Mouse (Mus musculus): Measurements from ENCODE around the gene Fmod. TPM values are rescaled to one million over a fixed set of nuclear protein-coding genes. Genes with fewer than 3 reads are reported as not detected.

Fmod gene
- polyA plus RNA-seq, 1 experiment from 2014 or later: 44.2 TPM

DNA sequence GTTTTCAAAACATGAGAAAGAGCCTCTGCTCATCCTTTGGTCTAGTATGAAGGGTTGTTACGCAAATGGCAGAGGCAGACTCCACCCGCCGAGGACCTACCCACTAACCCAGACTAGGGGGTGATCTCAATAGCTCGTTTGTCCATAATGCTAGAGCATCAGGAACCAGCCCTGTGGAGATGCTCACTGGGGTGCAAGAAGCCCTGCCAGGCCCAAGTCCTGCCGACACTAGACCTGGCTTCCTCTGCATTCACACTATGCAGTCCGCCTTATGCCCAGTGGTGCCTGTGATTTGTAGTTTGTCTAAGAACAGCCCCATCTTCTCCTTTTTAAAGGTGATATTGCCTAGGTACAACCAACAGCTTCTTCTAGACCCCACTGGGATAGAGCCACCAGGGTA, 10.4 kb downstream of the Fmod start:
- WGBS: 80% methylated on average over 6 of the region's 6 CpGs
- no peak overlapping the region for H3K9ac ChIP-seq (ENCODE audit: low read depth, low read length)
- 0 out of 2 replicates have a peak, but pooled peaks cover under 1% of the 10 kb centered on the region for H3K4me1 ChIP-seq (ENCODE audit: control insufficient read depth, insufficient read depth, low read length)
- no peaks in the 10 kb centered on the region for H3K27me3 ChIP-seq (replicated peaks; ENCODE audit: control insufficient read depth, insufficient read depth, low read length)
- no peaks in the 10 kb centered on the region for H3K36me3 ChIP-seq (ENCODE audit: control insufficient read depth, insufficient read depth, low read length)
- no peak overlapping the region for H3K27ac ChIP-seq (replicated peaks; ENCODE audit: low read depth, low read length)
- ATAC-seq (ENCODE audit: low read depth) (no peak), DNase-seq (ENCODE audit: low spot score) (no peak)
- H3K4me3 ChIP-seq (ENCODE audit: low read depth, low read length): no peak overlapping the region
- H3K4me2 ChIP-seq (ENCODE audit: low read depth, low read length): no peak overlapping the region
- no peaks in the 10 kb centered on the region for H3K9me3 ChIP-seq (ENCODE audit: control insufficient read depth, low read length)

DNA sequence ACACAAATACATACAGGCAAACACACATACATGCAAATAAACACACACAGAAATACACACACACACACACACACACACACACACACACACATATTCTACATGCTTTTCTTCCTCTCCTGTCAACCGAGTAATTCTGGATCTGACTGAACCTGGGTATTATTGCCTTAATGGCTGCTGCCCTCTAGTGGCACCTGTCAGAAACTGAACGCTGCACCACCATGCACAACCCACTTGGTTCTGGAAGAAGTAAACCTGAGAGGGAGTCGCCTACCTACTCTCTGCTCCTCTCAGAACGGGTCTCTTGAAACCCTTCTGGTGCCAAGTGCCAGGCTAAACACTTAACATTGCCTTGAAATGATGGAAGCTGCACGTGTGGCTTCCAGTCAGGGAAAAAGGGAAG, 11.7 kb downstream of the Fmod start:
- Histone ChIP-seq H3K4me3 (ENCODE audit: low read depth, low read length) (no peak overlapping the region), H3K27me3 (replicated peaks; ENCODE audit: control insufficient read depth, insufficient read depth, low read length) (no peaks in the 10 kb centered on the region), H3K4me1 (ENCODE audit: control insufficient read depth, insufficient read depth, low read length) (no peaks in the 10 kb centered on the region), H3K9me3 (ENCODE audit: control insufficient read depth, low read length) (no peaks in the 10 kb centered on the region), H3K9ac (ENCODE audit: low read depth, low read length) (no peak overlapping the region), H3K4me2 (ENCODE audit: low read depth, low read length) (no peak overlapping the region), H3K27ac (replicated peaks; ENCODE audit: low read depth, low read length) (no peak overlapping the region), H3K36me3 (ENCODE audit: control insufficient read depth, insufficient read depth, low read length) (no peaks in the 10 kb centered on the region)
- ATAC-seq (ENCODE audit: low read depth): peak; percentile 62
- DNase-seq (ENCODE audit: low spot score): peak; percentile 87
- WGBS: 4% methylated on average over 5 of the region's 5 CpGs

DNA sequence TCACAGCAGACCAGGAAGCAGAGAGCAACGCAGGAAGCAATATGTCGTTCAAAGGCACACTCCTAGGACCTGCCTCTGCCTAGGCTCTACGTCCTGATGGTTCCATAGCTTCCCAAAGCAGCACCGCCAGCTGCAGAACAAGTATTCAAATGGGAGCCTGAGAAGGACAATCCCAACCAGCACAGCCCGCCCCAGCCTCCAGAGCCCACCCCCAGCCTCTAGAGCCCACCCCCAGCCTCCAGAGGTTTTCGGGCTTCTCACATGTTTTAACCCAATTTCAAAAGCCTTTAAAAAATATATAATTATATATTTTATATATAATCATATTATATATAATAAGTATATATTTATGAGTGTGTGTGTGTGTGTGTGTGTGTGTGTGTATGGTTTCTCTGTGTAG, 12.5 kb downstream of the Fmod start:
- no peaks in the 10 kb centered on the region for H3K9me3 ChIP-seq (ENCODE audit: control insufficient read depth, low read length)
- H3K9ac ChIP-seq (ENCODE audit: low read depth, low read length): no peak overlapping the region
- 70% methylated on average over 6 of the region's 6 CpGs for WGBS
- H3K4me1 ChIP-seq (ENCODE audit: control insufficient read depth, insufficient read depth, low read length): no peaks in the 10 kb centered on the region
- ATAC-seq (ENCODE audit: low read depth): no peak
- H3K4me2 ChIP-seq (ENCODE audit: low read depth, low read length): no peak overlapping the region
- no peak overlapping the region for H3K27ac ChIP-seq (replicated peaks; ENCODE audit: low read depth, low read length)
- no peaks in the 10 kb centered on the region for H3K27me3 ChIP-seq (replicated peaks; ENCODE audit: control insufficient read depth, insufficient read depth, low read length)
- no peak overlapping the region for H3K4me3 ChIP-seq (ENCODE audit: low read depth, low read length)
- H3K36me3 ChIP-seq (ENCODE audit: control insufficient read depth, insufficient read depth, low read length): no peaks in the 10 kb centered on the region
- no peak for DNase-seq (ENCODE audit: low spot score)

DNA sequence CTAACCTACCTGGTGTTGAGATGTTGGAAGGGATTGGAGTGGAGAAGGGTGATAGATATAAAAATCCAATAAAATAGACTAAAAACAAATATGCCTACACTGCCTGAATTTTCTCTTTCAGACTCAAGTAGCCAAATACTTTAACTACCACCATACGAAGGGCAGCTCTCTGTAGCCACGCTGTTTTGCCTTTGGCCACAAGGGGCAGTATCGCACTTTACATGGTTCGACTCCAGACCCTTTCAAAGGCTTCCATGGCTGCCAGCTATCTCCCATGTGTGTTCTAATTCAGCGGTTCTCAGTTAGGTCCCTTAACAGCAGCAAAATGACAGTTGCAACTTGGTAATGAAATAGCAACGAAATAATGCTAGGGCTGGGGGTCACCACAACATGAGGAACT, 16.2 kb downstream of the Fmod start:
- H3K36me3 ChIP-seq (ENCODE audit: control insufficient read depth, insufficient read depth, low read length): no peaks in the 10 kb centered on the region
- H3K9me3 ChIP-seq (ENCODE audit: control insufficient read depth, low read length): no peaks in the 10 kb centered on the region
- no peaks in the 10 kb centered on the region for H3K4me1 ChIP-seq (ENCODE audit: control insufficient read depth, insufficient read depth, low read length)
- no peak overlapping the region for H3K4me3 ChIP-seq (ENCODE audit: low read depth, low read length)
- H3K9ac ChIP-seq (ENCODE audit: low read depth, low read length): no peak overlapping the region
- peak; percentile 88 for DNase-seq (ENCODE audit: low spot score)
- H3K27ac ChIP-seq (replicated peaks; ENCODE audit: low read depth, low read length): no peak overlapping the region
- no peak overlapping the region for H3K4me2 ChIP-seq (ENCODE audit: low read depth, low read length)
- no peaks in the 10 kb centered on the region for H3K27me3 ChIP-seq (replicated peaks; ENCODE audit: control insufficient read depth, insufficient read depth, low read length)
- ATAC-seq (ENCODE audit: low read depth): peak; percentile 63
- WGBS: 8% methylated on average over 6 of the region's 6 CpGs

DNA sequence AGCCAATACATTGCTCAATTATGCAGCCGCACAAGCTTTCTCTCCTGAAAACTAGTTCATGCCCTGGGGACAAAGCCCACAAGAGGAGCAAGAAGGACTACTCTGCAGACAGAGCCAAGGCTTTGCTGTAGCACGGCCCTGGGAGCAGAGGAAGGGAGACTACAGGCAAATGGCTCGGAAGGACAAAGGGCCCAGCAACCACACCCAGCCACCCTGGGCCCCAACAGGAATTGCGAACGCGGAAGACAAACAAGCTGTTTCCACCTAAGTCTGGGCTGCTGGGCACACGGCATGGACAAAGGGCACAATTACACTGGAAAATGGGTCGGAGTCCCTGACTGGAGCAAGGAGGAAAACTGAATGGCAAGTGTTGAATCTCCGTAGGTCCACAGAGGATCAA, 18.0 kb downstream of the Fmod start:
- DNase-seq (ENCODE audit: low spot score) (no peak), ATAC-seq (ENCODE audit: low read depth) (no peak)
- no peaks in the 10 kb centered on the region for H3K27me3 ChIP-seq (replicated peaks; ENCODE audit: control insufficient read depth, insufficient read depth, low read length)
- H3K4me2 ChIP-seq (ENCODE audit: low read depth, low read length): no peak overlapping the region
- H3K9ac ChIP-seq (ENCODE audit: low read depth, low read length): no peak overlapping the region
- H3K27ac ChIP-seq (replicated peaks; ENCODE audit: low read depth, low read length): no peak overlapping the region
- WGBS: 75% methylated on average over 9 of the region's 9 CpGs
- H3K4me1 ChIP-seq (ENCODE audit: control insufficient read depth, insufficient read depth, low read length): peaks cover 5% of the 10 kb centered on the region
- H3K9me3 ChIP-seq (ENCODE audit: control insufficient read depth, low read length): no peaks in the 10 kb centered on the region
- no peak overlapping the region for H3K4me3 ChIP-seq (ENCODE audit: low read depth, low read length)
- no peaks in the 10 kb centered on the region for H3K36me3 ChIP-seq (ENCODE audit: control insufficient read depth, insufficient read depth, low read length)

DNA sequence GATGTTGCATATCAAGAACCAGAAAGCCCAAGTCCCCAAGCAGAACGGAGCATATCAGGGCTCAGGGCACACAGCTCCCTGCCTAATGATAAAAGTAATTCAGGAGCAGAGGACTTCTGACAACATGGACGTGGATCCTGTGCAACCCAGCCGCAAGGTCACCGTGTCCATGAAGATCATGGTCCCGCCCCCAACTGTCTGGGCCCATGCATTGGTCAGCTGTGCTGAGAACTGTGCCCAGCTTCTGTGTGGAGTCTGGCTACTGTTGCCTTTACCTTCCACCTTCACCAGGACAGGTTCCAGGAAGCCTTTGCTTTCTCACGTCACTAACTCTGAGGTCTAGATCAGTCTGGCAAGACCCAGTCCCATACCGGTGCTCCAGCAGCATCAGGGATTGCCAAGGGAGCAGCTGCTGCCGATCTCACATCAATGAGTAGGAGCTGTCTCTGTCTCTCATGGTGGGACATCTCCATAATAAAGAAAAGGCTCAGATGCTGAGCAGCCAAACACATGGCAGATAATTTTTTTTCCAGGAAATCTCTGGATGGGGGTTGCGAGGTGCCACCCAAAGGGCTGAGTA, 18.7 kb downstream of the Fmod start:
- H3K9ac ChIP-seq (ENCODE audit: low read depth, low read length): no peak overlapping the region
- H3K4me2 ChIP-seq (ENCODE audit: low read depth, low read length): no peak overlapping the region
- no peaks in the 10 kb centered on the region for H3K27me3 ChIP-seq (replicated peaks; ENCODE audit: control insufficient read depth, insufficient read depth, low read length)
- H3K4me3 ChIP-seq (ENCODE audit: low read depth, low read length): no peak overlapping the region
- WGBS: 89% methylated on average over 9 of the region's 9 CpGs
- no peak for ATAC-seq (ENCODE audit: low read depth)
- H3K9me3 ChIP-seq (ENCODE audit: control insufficient read depth, low read length): no peaks in the 10 kb centered on the region
- no peak overlapping the region for H3K27ac ChIP-seq (replicated peaks; ENCODE audit: low read depth, low read length)
- DNase-seq (ENCODE audit: low spot score): no peak
- no peaks in the 10 kb centered on the region for H3K36me3 ChIP-seq (ENCODE audit: control insufficient read depth, insufficient read depth, low read length)
- peaks cover 11% of the 10 kb centered on the region for H3K4me1 ChIP-seq (ENCODE audit: control insufficient read depth, insufficient read depth, low read length)

DNA sequence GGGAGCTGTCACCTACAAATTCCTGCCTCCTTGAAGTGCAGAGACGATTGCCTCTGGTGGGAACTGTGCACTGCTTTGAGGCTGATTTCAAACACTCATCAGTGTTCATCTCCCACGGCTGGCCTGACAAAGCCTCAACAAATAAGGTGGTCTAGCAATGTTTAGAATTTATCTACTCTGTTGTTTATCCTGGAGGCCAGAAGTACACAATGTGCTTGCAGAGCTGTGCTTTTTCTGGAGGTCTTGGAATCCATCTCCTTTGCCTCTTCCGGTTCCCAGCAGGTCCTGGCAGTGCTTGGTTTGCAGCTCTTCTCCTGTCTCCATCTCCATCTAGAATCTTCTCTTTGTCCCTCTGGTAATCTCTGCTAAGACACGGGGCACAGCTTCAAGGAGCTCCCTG, 19.2 kb downstream of the Fmod start:
- DNase-seq (ENCODE audit: low spot score) (no peak), ATAC-seq (ENCODE audit: low read depth) (no peak)
- WGBS: 80% methylated on average over 4 of the region's 4 CpGs
- Histone ChIP-seq H3K27ac (replicated peaks; ENCODE audit: low read depth, low read length) (no peak overlapping the region), H3K27me3 (replicated peaks; ENCODE audit: control insufficient read depth, insufficient read depth, low read length) (no peaks in the 10 kb centered on the region), H3K9ac (ENCODE audit: low read depth, low read length) (no peak overlapping the region), H3K4me3 (ENCODE audit: low read depth, low read length) (no peak overlapping the region), H3K9me3 (ENCODE audit: control insufficient read depth, low read length) (no peaks in the 10 kb centered on the region), H3K4me2 (ENCODE audit: low read depth, low read length) (no peak overlapping the region), H3K4me1 (ENCODE audit: control insufficient read depth, insufficient read depth, low read length) (peaks cover 14% of the 10 kb centered on the region), H3K36me3 (ENCODE audit: control insufficient read depth, insufficient read depth, low read length) (no peaks in the 10 kb centered on the region)

DNA sequence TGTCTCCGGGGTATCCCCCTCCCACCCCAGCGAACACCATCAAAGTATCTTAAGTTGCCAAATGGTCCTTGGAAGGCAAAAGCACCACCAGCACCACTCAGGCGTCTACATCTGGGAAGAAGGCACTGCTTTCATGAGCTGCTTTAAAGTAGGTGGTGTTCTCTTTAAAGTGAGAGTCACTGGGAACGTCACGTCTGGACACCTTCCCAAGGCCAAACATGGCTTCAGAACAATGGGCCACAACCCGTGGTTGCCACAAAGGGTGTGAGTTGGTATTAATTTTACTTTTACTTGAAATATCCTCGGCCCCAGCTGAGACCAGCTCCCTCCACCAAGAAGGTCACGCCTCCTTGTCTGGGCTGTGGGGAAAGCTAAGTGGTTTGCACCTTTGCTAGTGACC, 20.7 kb downstream of the Fmod start:
- ATAC-seq (ENCODE audit: low read depth) (no peak), DNase-seq (ENCODE audit: low spot score) (no peak)
- Histone ChIP-seq H3K9ac (ENCODE audit: low read depth, low read length) (no peak overlapping the region), H3K27me3 (replicated peaks; ENCODE audit: control insufficient read depth, insufficient read depth, low read length) (no peaks in the 10 kb centered on the region), H3K9me3 (ENCODE audit: control insufficient read depth, low read length) (no peaks in the 10 kb centered on the region), H3K4me1 (ENCODE audit: control insufficient read depth, insufficient read depth, low read length) (peaks cover 29% of the 10 kb centered on the region), H3K36me3 (ENCODE audit: control insufficient read depth, insufficient read depth, low read length) (no peaks in the 10 kb centered on the region), H3K27ac (replicated peaks; ENCODE audit: low read depth, low read length) (no peak overlapping the region), H3K4me3 (ENCODE audit: low read depth, low read length) (no peak overlapping the region), H3K4me2 (ENCODE audit: low read depth, low read length) (no peak overlapping the region)
- 81% methylated on average over 8 of the region's 8 CpGs for WGBS

DNA sequence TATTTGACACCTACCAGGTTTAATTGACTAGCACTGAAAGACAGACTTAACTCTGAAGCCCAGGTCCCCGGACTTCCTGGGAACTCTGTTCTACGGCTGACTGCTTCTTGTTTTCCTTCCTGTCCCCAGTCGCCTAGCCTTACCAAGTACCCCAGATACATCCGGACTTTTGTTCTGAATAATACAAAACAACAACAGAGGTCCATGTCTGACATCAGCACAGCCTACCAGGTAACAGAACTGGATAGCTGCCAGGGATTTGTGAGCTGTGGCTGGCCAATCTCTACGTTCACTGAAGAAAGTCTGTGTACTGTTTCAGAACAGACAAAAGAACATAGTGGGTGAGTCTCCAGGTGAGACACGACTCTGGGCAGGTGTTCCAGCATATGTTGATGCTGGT, 21.8 kb downstream of the Fmod start:
- no peak for ATAC-seq (ENCODE audit: low read depth)
- no peaks in the 10 kb centered on the region for H3K36me3 ChIP-seq (ENCODE audit: control insufficient read depth, insufficient read depth, low read length)
- H3K4me1 ChIP-seq (ENCODE audit: control insufficient read depth, insufficient read depth, low read length): peaks cover 40% of the 10 kb centered on the region
- WGBS: 60% methylated on average over 6 of the region's 6 CpGs
- peak overlapping the region; percentile 24; the same call in 1 of the 2 replicates for H3K27ac ChIP-seq (replicated peaks; ENCODE audit: low read depth, low read length)
- H3K27me3 ChIP-seq (replicated peaks; ENCODE audit: control insufficient read depth, insufficient read depth, low read length): no peaks in the 10 kb centered on the region
- DNase-seq (ENCODE audit: low spot score): peak; percentile 70
- no peak overlapping the region for H3K4me2 ChIP-seq (ENCODE audit: low read depth, low read length)
- no peak overlapping the region for H3K9ac ChIP-seq (ENCODE audit: low read depth, low read length)
- no peaks in the 10 kb centered on the region for H3K9me3 ChIP-seq (ENCODE audit: control insufficient read depth, low read length)
- H3K4me3 ChIP-seq (ENCODE audit: low read depth, low read length): no peak overlapping the region
